ENCODE assay signal across 10 mouse cellular contexts in the genomic region with DNA sequence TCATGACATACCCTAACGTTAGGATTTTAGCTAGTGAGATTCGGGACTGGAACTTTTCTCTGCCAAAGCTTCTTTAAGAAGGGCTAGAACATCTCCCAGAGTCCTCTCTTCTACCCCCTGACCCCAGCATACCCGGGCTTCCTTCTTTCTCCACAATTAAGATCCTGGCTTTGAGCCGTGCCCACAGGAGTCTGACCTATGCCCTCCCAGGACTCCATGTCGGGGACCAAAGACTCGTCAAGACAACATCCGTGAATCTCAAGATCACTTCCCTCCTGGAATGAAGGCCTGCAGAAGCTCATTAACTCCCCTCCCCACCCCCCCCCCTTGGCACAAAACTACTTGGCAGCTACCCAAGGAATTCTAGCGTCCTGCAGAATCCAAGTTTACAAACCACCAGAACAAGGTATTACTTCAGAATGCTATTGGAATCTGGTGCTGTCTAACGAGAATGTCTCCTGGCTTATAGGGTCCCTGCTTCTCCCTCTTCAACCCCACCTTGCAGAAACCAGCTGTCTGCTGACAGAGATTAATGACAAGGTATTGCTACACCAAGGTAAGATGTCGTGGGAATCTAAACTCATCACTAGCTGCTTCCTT. TPM values are rescaled to one million over a fixed set of nuclear protein-coding genes. Genes with fewer than 3 reads are reported as not detected.
A peak's percentile ranks its signal among the peaks of the same experiment; 100 is the strongest.
DNase-seq lines count a peak whose midpoint lies in the region; ATAC-seq and TF ChIP-seq lines count a peak whose summit lies in the region.
"Had no signal": no experiment of that assay in that cellular context is flagged by ENCODE, and none has a peak within 500 bp of the region (broad histone marks: within the 10 kb centered on the region; RNA-seq: fewer than 3 reads in every experiment).

No protein-coding gene starts in this region.

- H3K4me2 ChIP-seq in heart, postnatal 0 days (ENCODE audit: low read depth, low read length) = no peak overlapping the region

- POLR2A ChIA-PET in Patski (lab: Charles Lee) = interaction anchor here (0.9 kb wide), 2 partner anchors 34 to 48 kb away, joined by 3 read pairs; no protein-coding TSS in a partner anchor

- WGBS in heart, postnatal 0 days = 24% methylated on average over 10 of the region's 10 CpGs

- peaks cover 24% of the 10 kb centered on the region for H3K36me3 ChIP-seq in heart, postnatal 0 days (replicated peaks; ENCODE audit: control insufficient read depth, insufficient read depth, low read length)

- no peaks in the 10 kb centered on the region for H3K9me3 ChIP-seq in heart, postnatal 0 days (replicated peaks; ENCODE audit: control insufficient read depth, low read length)

- H3K9ac ChIP-seq in heart, postnatal 0 days (replicated peaks; ENCODE audit: low read depth, low read length) = no peak overlapping the region

- CTCF ChIA-PET in Patski (lab: Charles Lee) = interaction anchor here (0.9 to 2.5 kb wide), 4 partner anchors 25 to 188 kb away, joined by 3 to 12 read pairs (median 5); a partner anchor contains a TSS

- in situ Hi-C loops in Patski (cut with MboI; ENCODE audit: low pct_unique_long_range_greater_than_20kb) = loop anchor here (5.0 to 10.0 kb wide), 2 partner anchors 73 to 165 kb away; no protein-coding TSS in a partner anchor

- DNase-seq in heart, postnatal 0 days (ENCODE audit: low spot score) = no peak
- DNase-seq in heart, postnatal 36 days = no peak
- DNase-seq in Patski (ENCODE audit: low read depth, low spot score) = no peak
- DNase-seq in kidney, postnatal 10 days = peak; percentile 50
- DNase-seq in c-Kit-positive CD71-positive TER-119-positive erythroid progenitor cells, embryonic 14.5 days (ENCODE audit: low spot score) = no peak
- no peak for DNase-seq in testis, postnatal 10 days (ENCODE audit: low spot score)
- no peak for DNase-seq in frontal cortex, postnatal 36 days (ENCODE audit: low spot score in 2 of 2)
- DNase-seq: cerebellum, postnatal 10 days had no signal

- intact Hi-C loops in heart, postnatal 36 days (cut with DNase I) = no loop called here

- TF ChIP-seq EP300 in heart, postnatal 0 days (IDR thresholded peaks at IDR 0.05; ENCODE audit: low read depth) = no peak

- no peak for TF ChIP-seq POLR2A in embryonic fibroblast, embryonic 13.5 days (IDR thresholded peaks at IDR 0.05; ENCODE audit: low read depth, low read length)

- H3K27me3 ChIP-seq in heart, postnatal 0 days (ENCODE audit: control insufficient read depth, insufficient read depth, low read length) = no peaks in the 10 kb centered on the region
- H3K27me3 ChIP-seq in Patski = no peaks in the 10 kb centered on the region
- H3K27me3 ChIP-seq: CH12.LX had no signal

- peaks cover 17% of the 10 kb centered on the region for H3K4me1 ChIP-seq in heart, postnatal 0 days (ENCODE audit: control insufficient read depth, insufficient read depth)
- peaks cover 20% of the 10 kb centered on the region for H3K4me1 ChIP-seq in embryonic fibroblast, embryonic 13.5 days (ENCODE audit: control insufficient read depth, insufficient read depth, low read length)

- TF ChIP-seq CTCF in heart, postnatal 0 days (IDR thresholded peaks at IDR 0.05; ENCODE audit: low read depth) = no peak
- TF ChIP-seq CTCF in Patski (IDR thresholded peaks at IDR 0.05) = no peak
- TF ChIP-seq CTCF in embryonic fibroblast, embryonic 13.5 days (IDR thresholded peaks at IDR 0.05; ENCODE audit: borderline replicate concordance, insufficient read depth, low read length) = no peak

- no peak for ATAC-seq in heart, postnatal 0 days (ENCODE audit: insufficient read depth, low read depth)
- peak; percentile 51 for ATAC-seq in Patski

- no peak overlapping the region for H3K4me3 ChIP-seq in heart, postnatal 0 days (ENCODE audit: low read depth, low read length)
- no peak overlapping the region for H3K4me3 ChIP-seq in embryonic fibroblast, embryonic 13.5 days (ENCODE audit: insufficient read depth, low read length)

- H3K27ac ChIP-seq in heart, postnatal 0 days (ENCODE audit: low read depth) = peak overlapping the region; percentile 15; the same call in 1 of the 2 replicates
- peak overlapping the region; percentile 12; the same call in 1 of the 2 replicates for H3K27ac ChIP-seq in embryonic fibroblast, embryonic 13.5 days (ENCODE audit: insufficient read depth, low read length)

RNA-seq across cellular contexts. Expression of a gene that starts 36.6 kb away (rescaled TPM):
- total RNA-seq in heart, postnatal 0 days (2014; rRNA removed; ENCODE audit: low replicate concordance) = 11.2 and 11.3 TPM in 2 replicates
- polyA plus RNA-seq in heart, postnatal 0 days (2015; fragmentation: Nextera tagmentation; extraction: Ambion mirVana) = 6.7 and 6.8 TPM in 2 replicates
- total RNA-seq in heart, postnatal 36 days (2021) = 10 to 100 TPM; 11.5 to 12.7 TPM
- 37.3 TPM for polyA plus RNA-seq in Patski (2021)
- 48.2 and 67.6 TPM in 2 replicates for polyA plus RNA-seq in embryonic fibroblast, embryonic 13.5 days (2011; ENCODE audit: insufficient read length, low read depth, missing spikeins)
- total RNA-seq: CH12.LX had no signal
